Mouse (Mus musculus) lung, postnatal 0 days (tissue): ENCODE data around the gene Rad18. TPM values are rescaled to one million over a fixed set of nuclear protein-coding genes. Genes with fewer than 3 reads are reported as not detected.
"Not testable (repeated sequence)": the region's sequence is repeated elsewhere in the genome, so short reads cannot be mapped to it uniquely, and the experiment has no call there.

Experiments used
- ATAC-seq: fragments of 200-750 bp; cut with Nextera tagmentation; 2 replicates; pipeline ENCODE4 v1.8.0; 2017; ENCODE audit warnings: moderate library complexity
- DNase-seq: peaks from one replicate; pipeline ENCODE4 v3.0.0-alpha.2; 2016; ENCODE audit warnings: low spot score
- H3K27ac ChIP-seq: fragments of 300-500 bp; sonication (generic); 2 replicates; pipeline ENCODE4 v1.5.1; 2014; ENCODE audit warnings: antibody characterized with exemption, mild to moderate bottlenecking, low read length, mixed read lengths
- H3K27me3 ChIP-seq: fragments of 300-500 bp; sonication (generic); replicated peaks from 2 replicates; pipeline ENCODE4 v1.6.1; 2014; ENCODE audit warnings: low read length, mixed read lengths; ENCODE audit not compliant: insufficient read depth
- H3K36me3 ChIP-seq: fragments of 300-500 bp; sonication (generic); 2 replicates; pipeline ENCODE4 v1.6.1; 2014; ENCODE audit warnings: low read length, mixed read lengths; ENCODE audit not compliant: insufficient read depth
- H3K4me1 ChIP-seq: fragments of 300-500 bp; sonication (generic); 2 replicates; pipeline ENCODE4 v1.6.1; 2014; ENCODE audit warnings: antibody characterized with exemption, low read depth, low read length, mixed read lengths; ENCODE audit not compliant: insufficient read depth
- H3K4me2 ChIP-seq: fragments of 300-500 bp; sonication (generic); replicated peaks from 2 replicates; pipeline ENCODE4 v1.6.1; 2014; ENCODE audit warnings: low read depth, mild to moderate bottlenecking, low read length, moderate library complexity, mixed read lengths
- H3K4me3 ChIP-seq: fragments of 300-500 bp; sonication (generic); 2 replicates; pipeline ENCODE4 v1.5.1; 2014; ENCODE audit warnings: low read depth, low read length
- H3K9ac ChIP-seq: fragments of 300-500 bp; sonication (generic); replicated peaks from 2 replicates; pipeline ENCODE4 v1.6.1; 2014; ENCODE audit warnings: low read depth, mild to moderate bottlenecking
- H3K9me3 ChIP-seq: fragments of 300-500 bp; sonication (generic); 2 replicates; pipeline ENCODE4 v1.6.1; 2016; ENCODE audit warnings: low read length, mixed read lengths
- CTCF ChIP-seq: IDR thresholded peaks from 2 replicates; pipeline ENCODE4 v1.5.1; 2016; ENCODE audit warnings: antibody characterized with exemption, mild to moderate bottlenecking
- EP300 ChIP-seq: IDR thresholded peaks from 2 replicates; pipeline ENCODE4 v1.6.1; 2016; ENCODE audit warnings: antibody characterized with exemption, mild to moderate bottlenecking, control low read depth
- WGBS: fragments of 180-500 bp; shearing (Covaris S2); extraction: QIAGEN DNeasy Blood & Tissue Kit; methylation state at CpG from one replicate; pipeline ENCODE4 v1.1.7; 2014; 5-methylcytosine and 5-hydroxymethylcytosine counted together
- polyA plus RNA-seq: library from polyadenylated mRNA; unstranded; fragments of >200 nt; fragmentation: Nextera tagmentation; extraction: Ambion mirVana; gene quantifications from 2 replicates; pipeline ENCODE4 v1.2.1, GENCODE M21; 2015

Gene Rad18
- polyA plus RNA-seq, 1 experiment from 2014 or later: 8.1 TPM

DNA sequence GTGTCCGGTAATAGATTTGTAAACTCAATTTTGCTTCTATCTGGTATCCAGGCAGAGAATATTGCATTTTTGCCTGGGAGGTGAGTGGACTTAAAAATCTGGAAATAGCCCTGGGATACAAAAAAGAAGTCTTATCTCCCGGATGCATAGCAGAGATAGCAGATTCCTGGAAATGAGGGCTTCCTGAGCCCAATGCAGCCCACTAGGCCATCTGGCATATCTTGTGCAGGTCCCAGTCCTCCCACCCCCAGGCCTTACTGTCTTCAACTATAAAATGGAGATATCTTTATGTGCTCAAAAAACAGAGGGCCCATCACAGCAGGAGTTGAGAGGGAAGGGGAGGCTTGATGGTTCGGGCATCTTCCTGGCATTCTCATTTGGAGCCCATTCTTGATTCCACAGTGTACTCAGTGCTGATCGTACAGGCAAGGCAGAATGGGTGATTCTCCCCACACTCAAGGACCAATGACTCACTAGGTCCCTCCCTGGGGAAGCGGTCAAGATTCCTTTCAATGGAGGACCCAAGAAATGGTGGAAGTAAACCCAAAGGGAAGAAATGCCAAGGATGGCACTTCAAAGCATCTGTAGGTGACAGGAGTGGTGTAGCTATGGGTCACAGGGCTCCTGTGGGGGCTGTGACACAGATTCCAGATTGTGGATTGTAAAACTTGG lies 24.1 kb upstream of the Rad18 start:
- Histone ChIP-seq H3K4me1 (no peaks in the 10 kb centered on the region), H3K4me3 (no peak overlapping the region), H3K4me2 (no peak overlapping the region), H3K9me3 (no peaks in the 10 kb centered on the region), H3K27me3 (no peaks in the 10 kb centered on the region), H3K9ac (no peak overlapping the region), H3K36me3 (no peaks in the 10 kb centered on the region), H3K27ac (no peak overlapping the region)
- TF ChIP-seq EP300: no peak
- no peak for TF ChIP-seq CTCF
- 82% methylated on average over 5 of the region's 5 CpGs for WGBS
- DNase-seq (no peak), ATAC-seq (no peak)

DNA sequence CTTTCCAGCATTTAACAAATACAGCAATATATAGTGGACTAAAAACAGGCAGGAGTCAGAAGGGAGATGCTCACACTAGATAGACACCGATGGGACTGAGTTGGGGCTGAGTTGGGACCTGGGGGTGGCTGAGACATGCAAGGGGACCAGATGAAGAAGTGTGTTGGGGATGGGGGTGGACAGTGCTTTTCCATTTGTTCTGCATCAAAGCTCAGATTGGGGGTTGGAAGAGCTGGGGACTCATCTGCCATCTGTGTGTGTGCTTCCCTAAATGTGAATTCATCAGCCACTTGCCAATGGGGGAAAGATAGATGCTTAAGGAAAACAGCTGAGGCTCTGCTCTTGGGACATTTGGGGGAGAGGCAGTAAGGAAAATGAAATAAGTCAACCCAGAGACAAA lies 23.5 kb upstream of the Rad18 start:
- 96% methylated on average over 1 of the region's 1 CpGs for WGBS
- no peak overlapping the region for H3K4me2 ChIP-seq
- no peaks in the 10 kb centered on the region for H3K36me3 ChIP-seq
- DNase-seq (no peak), ATAC-seq (no peak)
- no peaks in the 10 kb centered on the region for H3K4me1 ChIP-seq
- TF ChIP-seq EP300 (no peak), CTCF (no peak)
- H3K9ac ChIP-seq: no peak overlapping the region
- H3K27ac ChIP-seq: no peak overlapping the region
- H3K27me3 ChIP-seq: no peaks in the 10 kb centered on the region
- H3K4me3 ChIP-seq: no peak overlapping the region
- H3K9me3 ChIP-seq: no peaks in the 10 kb centered on the region

DNA sequence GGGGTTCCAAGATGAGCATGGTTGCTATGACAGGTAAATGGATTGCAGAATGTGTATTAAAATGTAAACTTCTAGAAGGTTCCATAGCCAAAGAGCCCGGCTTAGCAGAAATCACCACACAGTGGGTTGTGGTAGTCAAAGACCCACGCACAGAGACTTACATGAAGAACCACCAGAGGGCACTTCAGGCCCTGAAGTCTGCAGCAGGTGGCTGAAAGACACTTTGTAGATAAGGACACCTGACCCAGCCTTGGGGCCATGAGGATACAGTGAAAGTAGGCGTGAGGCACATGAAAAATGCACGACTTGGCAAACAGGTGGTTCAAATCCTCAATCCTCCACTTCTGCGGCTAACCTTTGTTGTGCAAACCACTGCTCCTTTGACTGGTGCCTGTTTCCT lies 20.7 kb upstream of the Rad18 start:
- DNase-seq: no peak
- TF ChIP-seq CTCF (peak; percentile 64), EP300 (no peak)
- ATAC-seq: no peak
- H3K36me3 ChIP-seq: no peaks in the 10 kb centered on the region
- H3K4me3 ChIP-seq: no peak overlapping the region
- H3K4me2 ChIP-seq: no peak overlapping the region
- H3K27me3 ChIP-seq: no peaks in the 10 kb centered on the region
- 33% methylated on average over 5 of the region's 5 CpGs for WGBS
- H3K9ac ChIP-seq: no peak overlapping the region
- no peak overlapping the region for H3K27ac ChIP-seq
- H3K9me3 ChIP-seq: no peaks in the 10 kb centered on the region
- no peaks in the 10 kb centered on the region for H3K4me1 ChIP-seq

DNA sequence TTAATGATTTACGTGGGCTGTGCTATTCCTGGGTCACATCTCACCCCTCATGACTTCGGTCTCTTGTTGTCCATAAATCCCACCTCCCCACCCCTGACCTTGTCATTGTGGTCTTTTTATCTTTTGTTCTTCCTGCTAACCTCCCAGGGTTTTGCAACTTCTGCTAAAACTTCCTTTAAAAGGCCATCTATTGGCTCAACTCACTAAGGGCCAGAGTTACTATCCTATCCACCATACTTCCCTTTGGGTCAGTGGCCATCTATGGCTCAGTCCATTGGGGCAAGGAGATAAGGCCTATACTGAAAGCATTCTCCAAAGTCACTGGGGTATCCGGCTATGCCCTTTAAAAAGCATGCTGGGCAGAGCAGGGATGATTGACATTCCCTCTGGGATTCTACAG lies 17.5 kb upstream of the Rad18 start:
- no peaks in the 10 kb centered on the region for H3K27me3 ChIP-seq
- H3K36me3 ChIP-seq: no peaks in the 10 kb centered on the region
- DNase-seq (no peak), ATAC-seq (no peak)
- no peak overlapping the region for H3K4me3 ChIP-seq
- 74% methylated on average over 3 of the region's 3 CpGs for WGBS
- no peak overlapping the region for H3K4me2 ChIP-seq
- H3K9me3 ChIP-seq: no peaks in the 10 kb centered on the region
- H3K27ac ChIP-seq: no peak overlapping the region
- TF ChIP-seq CTCF (no peak), EP300 (no peak)
- H3K4me1 ChIP-seq: no peaks in the 10 kb centered on the region
- H3K9ac ChIP-seq: no peak overlapping the region

DNA sequence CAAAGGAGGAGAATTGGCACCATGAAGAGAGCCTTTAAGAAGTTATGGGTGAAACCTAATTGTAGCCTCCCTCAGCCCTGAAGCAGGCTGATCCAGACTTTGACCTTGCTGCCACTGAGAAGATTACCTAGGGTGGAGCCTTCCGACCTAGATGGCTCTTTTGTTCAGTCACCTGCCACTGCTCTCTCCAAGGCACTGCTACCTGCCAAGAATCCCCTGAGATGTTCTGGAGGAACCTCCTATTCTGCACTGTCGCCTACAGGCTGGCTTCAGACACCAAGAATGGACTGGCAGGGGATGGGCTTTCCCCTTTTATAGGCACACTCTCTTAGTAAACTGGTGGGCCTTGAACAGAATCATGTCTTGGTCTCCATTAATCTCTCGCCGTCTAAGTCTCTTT lies 5.8 kb upstream of the Rad18 start:
- not testable (repeated sequence) for H3K4me2 ChIP-seq, ATAC-seq, H3K9ac ChIP-seq, H3K27ac ChIP-seq, H3K36me3 ChIP-seq, H3K4me1 ChIP-seq, DNase-seq, H3K27me3 ChIP-seq, H3K4me3 ChIP-seq, H3K9me3 ChIP-seq
- WGBS: 71% methylated on average over 4 of the region's 4 CpGs

DNA sequence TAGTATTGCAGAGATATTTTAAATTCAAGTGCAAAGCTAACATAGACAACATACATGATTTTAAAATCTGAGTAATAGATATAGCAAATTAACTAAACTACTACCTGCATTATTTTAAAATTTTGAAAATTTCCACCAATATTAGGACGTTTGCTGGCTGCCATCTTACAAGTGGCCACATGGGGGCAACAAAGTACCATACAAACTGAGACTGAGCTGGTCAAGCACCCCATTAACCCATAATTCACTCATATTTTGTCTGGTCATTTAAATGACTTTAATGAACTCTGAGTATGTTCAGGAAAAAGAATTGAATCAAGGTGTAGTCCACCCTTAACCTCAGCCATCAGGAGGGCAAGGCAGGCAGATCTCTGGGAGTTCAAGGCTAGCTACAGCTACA lies 3.9 kb upstream of the Rad18 start:
- peak; percentile 68 for DNase-seq
- WGBS: 0% methylated on average over 1 of the region's 1 CpGs

DNA sequence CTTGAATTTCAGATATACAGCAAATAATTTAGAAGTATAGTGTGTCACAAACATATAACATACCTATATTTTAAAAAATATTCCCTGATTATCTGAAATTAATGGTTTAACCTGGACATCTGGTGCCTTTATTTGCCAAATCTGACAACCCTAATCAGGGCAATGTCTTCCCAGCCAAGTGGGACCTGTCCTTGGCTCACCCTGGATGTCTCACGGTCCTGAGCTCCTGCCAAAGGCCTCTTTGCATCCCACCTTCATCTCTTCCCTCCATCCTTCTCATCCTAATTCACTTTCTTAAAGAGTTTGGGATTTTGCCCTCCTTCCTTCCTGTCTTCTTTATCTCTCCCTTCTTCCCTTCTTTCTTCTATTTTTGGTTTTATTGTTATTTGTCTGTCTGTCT lies 2.6 kb upstream of the Rad18 start:
- Histone ChIP-seq H3K4me2 (no peak overlapping the region), H3K4me3 (no peak overlapping the region), H3K9me3 (no peaks in the 10 kb centered on the region), H3K27ac (no peak overlapping the region), H3K4me1 (no peaks in the 10 kb centered on the region; the same call in 1 of the 2 replicates), H3K27me3 (no peaks in the 10 kb centered on the region), H3K36me3 (no peaks in the 10 kb centered on the region), H3K9ac (no peak overlapping the region)
- TF ChIP-seq EP300: no peak
- TF ChIP-seq CTCF: no peak
- WGBS: 52% methylated on average over 1 of the region's 1 CpGs
- ATAC-seq (no peak), DNase-seq (no peak)

More for the DNA sequence above, 3.9 kb upstream of the Rad18 start:
- Histone ChIP-seq H3K4me1 (no peaks in the 10 kb centered on the region; the same call in 1 of the 2 replicates), H3K27me3 (no peaks in the 10 kb centered on the region), H3K36me3 (no peaks in the 10 kb centered on the region), H3K9me3 (no peaks in the 10 kb centered on the region), H3K27ac (no peak overlapping the region), H3K4me3 (no peak overlapping the region), H3K9ac (no peak overlapping the region), H3K4me2 (no peak overlapping the region)
- TF ChIP-seq CTCF (peak; percentile 90), EP300 (no peak)
- no peak for ATAC-seq
